11 mouse cellular contexts compared by ENCODE assay signal in the genomic region with DNA sequence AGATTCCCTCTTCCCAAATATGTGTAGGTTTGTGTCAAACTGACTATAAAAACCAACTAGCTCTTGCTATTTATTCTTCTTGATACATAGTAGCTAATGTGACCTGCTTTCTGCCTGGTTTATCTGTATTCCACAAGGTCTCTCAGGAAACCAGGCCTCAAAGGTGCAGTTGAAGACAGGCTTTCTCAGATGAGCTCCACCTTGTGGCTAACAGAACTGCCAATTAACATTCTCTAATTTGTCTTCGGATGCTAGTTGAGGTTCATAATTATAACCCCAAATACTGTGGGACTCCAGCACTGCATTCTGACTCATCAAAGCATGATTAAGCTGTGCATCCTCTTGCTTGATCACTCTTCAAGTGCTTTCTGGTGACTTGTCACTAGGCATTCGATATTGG. TPM values are rescaled to one million over a fixed set of nuclear protein-coding genes. Genes with fewer than 3 reads are reported as not detected.
A peak's percentile ranks its signal among the peaks of the same experiment; 100 is the strongest.
DNase-seq lines count a peak whose midpoint lies in the region; ATAC-seq lines count a peak whose summit lies in the region.
"Had no signal": no experiment of that assay in that cellular context is flagged by ENCODE, and none has a peak within 500 bp of the region (broad histone marks: within the 10 kb centered on the region; RNA-seq: fewer than 3 reads in every experiment).

No protein-coding gene starts in this region.

- H3K9ac ChIP-seq in midbrain, embryonic 14.5 days (replicated peaks; ENCODE audit: low read length), result no peak overlapping the region
- no peak overlapping the region for H3K9ac ChIP-seq in midbrain, embryonic 15.5 days
- H3K9ac ChIP-seq in neural tube, embryonic 15.5 days (replicated peaks), result no peak overlapping the region
- H3K9ac ChIP-seq: hindbrain, embryonic 12.5 days had no signal

- H3K9me3 ChIP-seq in midbrain, embryonic 14.5 days (ENCODE audit: control insufficient read depth, low read length), result no peaks in the 10 kb centered on the region
- H3K9me3 ChIP-seq in midbrain, embryonic 15.5 days, result no peaks in the 10 kb centered on the region
- H3K9me3 ChIP-seq in neural tube, embryonic 15.5 days (replicated peaks), result no peaks in the 10 kb centered on the region
- H3K9me3 ChIP-seq: hindbrain, embryonic 12.5 days had no signal

- peaks cover 4% of the 10 kb centered on the region; the same call in 1 of the 2 replicates for H3K4me1 ChIP-seq in midbrain, embryonic 14.5 days (ENCODE audit: control insufficient read depth, insufficient read depth, low read length)
- peaks cover 5% of the 10 kb centered on the region; the same call in 1 of the 2 replicates for H3K4me1 ChIP-seq in midbrain, embryonic 15.5 days
- H3K4me1 ChIP-seq in neural tube, embryonic 15.5 days, result peaks cover 6% of the 10 kb centered on the region

- no peak overlapping the region for H3K4me2 ChIP-seq in midbrain, embryonic 14.5 days (ENCODE audit: low read length)
- H3K4me2 ChIP-seq in midbrain, embryonic 15.5 days, result no peak overlapping the region
- H3K4me2 ChIP-seq in neural tube, embryonic 15.5 days, result no peak overlapping the region
- H3K4me2 ChIP-seq: hindbrain, embryonic 12.5 days had no signal

- H3K36me3 ChIP-seq in midbrain, embryonic 14.5 days (ENCODE audit: control insufficient read depth, insufficient read depth, low read length), result no peaks in the 10 kb centered on the region
- H3K36me3 ChIP-seq in midbrain, embryonic 15.5 days (replicated peaks), result no peaks in the 10 kb centered on the region
- no peaks in the 10 kb centered on the region for H3K36me3 ChIP-seq in neural tube, embryonic 15.5 days
- H3K36me3 ChIP-seq: hindbrain, embryonic 12.5 days had no signal

- H3K27me3 ChIP-seq in midbrain, embryonic 14.5 days (ENCODE audit: control insufficient read depth, insufficient read depth, low read length), result no peaks in the 10 kb centered on the region
- H3K27me3 ChIP-seq in midbrain, embryonic 15.5 days (replicated peaks), result no peaks in the 10 kb centered on the region
- H3K27me3 ChIP-seq in neural tube, embryonic 15.5 days (replicated peaks), result no peaks in the 10 kb centered on the region

- DNase-seq in kidney, adult 9 months, result peak; percentile 54
- DNase-seq in kidney, postnatal 10 days, result no peak
- peak; percentile 57 for DNase-seq in midbrain, embryonic 14.5 days
- DNase-seq in MN1 (ENCODE audit: low spot score), result peak; percentile 50
- DNase-seq: cerebellum, adult 8-10 months; lung, postnatal 10 days had no signal

- no peak for ATAC-seq in midbrain, embryonic 14.5 days (ENCODE audit: low FRiP score, low TSS enrichment)
- no peak for ATAC-seq in midbrain, embryonic 15.5 days (replicated peaks)
- ATAC-seq in megakaryocyte progenitor cell, adult 5-6 weeks (replicated peaks; ENCODE audit: poor library complexity), result peak; percentile 42
- no peak for ATAC-seq in neural tube, embryonic 15.5 days (ENCODE audit: low FRiP score)
- ATAC-seq: activated CD4-positive, CD25-positive, alpha-beta regulatory T cell, adult 4 months had no signal

- no peak overlapping the region for H3K27ac ChIP-seq in midbrain, embryonic 14.5 days (replicated peaks; ENCODE audit: low read depth, low read length)
- H3K27ac ChIP-seq in midbrain, embryonic 15.5 days, result no peak overlapping the region
- H3K27ac ChIP-seq in neural tube, embryonic 15.5 days (replicated peaks), result no peak overlapping the region
- H3K27ac ChIP-seq: hindbrain, embryonic 12.5 days had no signal

- WGBS in midbrain, embryonic 14.5 days, result 76% methylated on average over 2 of the region's 2 CpGs
- WGBS in midbrain, embryonic 15.5 days, result 79% methylated on average over 2 of the region's 2 CpGs
- WGBS in neural tube, embryonic 15.5 days, result 63% methylated on average over 2 of the region's 2 CpGs

- no peak overlapping the region for H3K4me3 ChIP-seq in midbrain, embryonic 14.5 days (replicated peaks; ENCODE audit: low read depth, low read length)
- H3K4me3 ChIP-seq in midbrain, embryonic 15.5 days, result no peak overlapping the region
- H3K4me3 ChIP-seq in neural tube, embryonic 15.5 days (replicated peaks), result no peak overlapping the region
- H3K4me3 ChIP-seq: hindbrain, embryonic 12.5 days had no signal

RNA-seq across cellular contexts. Expression of gene Zfr, which starts 4.2 kb away (rescaled TPM):
- 183 and 222 TPM in 2 replicates for polyA plus RNA-seq in midbrain, embryonic 14.5 days (2014; fragmentation: Nextera tagmentation; extraction: Ambion mirVana)
- 176 and 180 TPM in 2 replicates for polyA plus RNA-seq in midbrain, embryonic 15.5 days (2015; fragmentation: Nextera tagmentation; extraction: Ambion mirVana)
- 141 and 147 TPM in 2 replicates for total RNA-seq in megakaryocyte progenitor cell, adult 5-6 weeks (2015)
- 49.0 and 63.7 TPM in 2 replicates for total RNA-seq in megakaryocyte progenitor cell, adult 5-6 weeks (2017)
- 162 and 173 TPM in 2 replicates for polyA plus RNA-seq in neural tube, embryonic 15.5 days (2015; fragmentation: Nextera tagmentation; extraction: Ambion mirVana)
